Mouse (Mus musculus): Measurements from ENCODE around the gene Clec9a.

- no peak for TF ChIP-seq CTCF (IDR thresholded peaks at IDR 0.05; ENCODE audit: control insufficient read depth, insufficient read depth, insufficient read length)
- TF ChIP-seq USF1 (IDR thresholded peaks at IDR 0.05; ENCODE audit: low read depth), result no peak
Observed at GRCm38 (mm10) chr6:129451411-129452039, 42.9 kb downstream of the Clec9a start, which contains the start of gene Clec1a.

Data from C2C12 (cell line).